Mouse (Mus musculus): ENCODE results near the gene Slc16a5. TPM values are rescaled to one million over a fixed set of nuclear protein-coding genes. Genes with fewer than 3 reads are reported as not detected.

Slc16a5 gene
- total and polyA plus RNA-seq, 2 experiments from 2014 or later, result 0.21 TPM; not detected in 1

GRCm38 (mm10) chr11:115457405-115457804 is 4.9 kb upstream of the Slc16a5 start:
- Histone ChIP-seq H3K9me3 (ENCODE audit: low read length) (no peaks in the 10 kb centered on the region), H3K4me1 (ENCODE audit: insufficient read depth, low read length) (no peaks in the 10 kb centered on the region), H3K4me2 (ENCODE audit: low read depth, low read length, poor library complexity, severe bottlenecking) (no peak overlapping the region), H3K4me3 (ENCODE audit: low read depth, low read length) (no peak overlapping the region), H3K27ac (ENCODE audit: low read depth, low read length) (no peak overlapping the region), H3K36me3 (ENCODE audit: insufficient read depth, low read length) (no peaks in the 10 kb centered on the region), H3K27me3 (ENCODE audit: insufficient read depth, low read length) (no peaks in the 10 kb centered on the region), H3K9ac (replicated peaks; ENCODE audit: low read length, poor library complexity, severe bottlenecking) (no peak overlapping the region)
- ATAC-seq (ENCODE audit: low FRiP score), result no peak
- DNase-seq (ENCODE audit: low spot score), result no peak
- WGBS, result 32% methylated on average over 6 of the region's 6 CpGs
- no peak for TF ChIP-seq CTCF (IDR thresholded peaks at IDR 0.05)

GRCm38 (mm10) chr11:115460976-115461375 is 1.3 kb upstream of the Slc16a5 start:
- no peak overlapping the region for H3K27ac ChIP-seq (ENCODE audit: low read depth, low read length)
- 16% methylated on average over 8 of the region's 8 CpGs for WGBS

GRCm38 (mm10) chr11:115461846-115462242 is 430 bp upstream of the Slc16a5 start:
- Histone ChIP-seq H3K9ac (replicated peaks; ENCODE audit: low read length, poor library complexity, severe bottlenecking) (no peak overlapping the region), H3K27me3 (ENCODE audit: insufficient read depth, low read length) (no peaks in the 10 kb centered on the region), H3K4me1 (ENCODE audit: insufficient read depth, low read length) (no peaks in the 10 kb centered on the region), H3K9me3 (ENCODE audit: low read length) (no peaks in the 10 kb centered on the region), H3K4me2 (ENCODE audit: low read depth, low read length, poor library complexity, severe bottlenecking) (no peak overlapping the region), H3K36me3 (ENCODE audit: insufficient read depth, low read length) (no peaks in the 10 kb centered on the region), H3K4me3 (ENCODE audit: low read depth, low read length) (no peak overlapping the region), H3K27ac (ENCODE audit: low read depth, low read length) (no peak overlapping the region)
- DNase-seq (ENCODE audit: low spot score) (no peak), ATAC-seq (ENCODE audit: low FRiP score) (no peak)
- TF ChIP-seq CTCF (IDR thresholded peaks at IDR 0.05), result no peak
- WGBS, result 76% methylated on average over 5 of the region's 5 CpGs

More at GRCm38 (mm10) chr11:115460976-115461375, 1.3 kb upstream of the Slc16a5 start:
- DNase-seq (ENCODE audit: low spot score) (no peak), ATAC-seq (ENCODE audit: low FRiP score) (no peak)
- Histone ChIP-seq H3K27me3 (ENCODE audit: insufficient read depth, low read length) (no peaks in the 10 kb centered on the region), H3K4me1 (ENCODE audit: insufficient read depth, low read length) (no peaks in the 10 kb centered on the region), H3K4me2 (ENCODE audit: low read depth, low read length, poor library complexity, severe bottlenecking) (no peak overlapping the region), H3K9ac (replicated peaks; ENCODE audit: low read length, poor library complexity, severe bottlenecking) (no peak overlapping the region), H3K36me3 (ENCODE audit: insufficient read depth, low read length) (no peaks in the 10 kb centered on the region), H3K4me3 (ENCODE audit: low read depth, low read length) (no peak overlapping the region), H3K9me3 (ENCODE audit: low read length) (no peaks in the 10 kb centered on the region)
- no peak for TF ChIP-seq CTCF (IDR thresholded peaks at IDR 0.05)

GRCm38 (mm10) chr11:115463397-115463796 is 1.1 kb downstream of the Slc16a5 start:
- no peak overlapping the region for H3K4me3 ChIP-seq (ENCODE audit: low read depth, low read length)
- DNase-seq (ENCODE audit: low spot score) (no peak), ATAC-seq (ENCODE audit: low FRiP score) (no peak)
- H3K4me2 ChIP-seq (ENCODE audit: low read depth, low read length, poor library complexity, severe bottlenecking), result no peak overlapping the region
- H3K27me3 ChIP-seq (ENCODE audit: insufficient read depth, low read length), result no peaks in the 10 kb centered on the region
- H3K9ac ChIP-seq (replicated peaks; ENCODE audit: low read length, poor library complexity, severe bottlenecking), result no peak overlapping the region
- 77% methylated on average over 11 of the region's 11 CpGs for WGBS
- H3K36me3 ChIP-seq (ENCODE audit: insufficient read depth, low read length), result no peaks in the 10 kb centered on the region
- no peak for TF ChIP-seq CTCF (IDR thresholded peaks at IDR 0.05)
- no peak overlapping the region for H3K27ac ChIP-seq (ENCODE audit: low read depth, low read length)
- H3K9me3 ChIP-seq (ENCODE audit: low read length), result no peaks in the 10 kb centered on the region
- no peaks in the 10 kb centered on the region for H3K4me1 ChIP-seq (ENCODE audit: insufficient read depth, low read length)

- Histone ChIP-seq H3K9me3 (ENCODE audit: low read length) (no peaks in the 10 kb centered on the region), H3K27me3 (ENCODE audit: insufficient read depth, low read length) (no peaks in the 10 kb centered on the region), H3K9ac (replicated peaks; ENCODE audit: low read length, poor library complexity, severe bottlenecking) (no peak overlapping the region), H3K4me3 (ENCODE audit: low read depth, low read length) (no peak overlapping the region), H3K36me3 (ENCODE audit: insufficient read depth, low read length) (no peaks in the 10 kb centered on the region), H3K27ac (ENCODE audit: low read depth, low read length) (no peak overlapping the region), H3K4me2 (ENCODE audit: low read depth, low read length, poor library complexity, severe bottlenecking) (no peak overlapping the region), H3K4me1 (ENCODE audit: insufficient read depth, low read length) (no peaks in the 10 kb centered on the region)
- ATAC-seq (ENCODE audit: low FRiP score) (no peak), DNase-seq (ENCODE audit: low spot score) (no peak)
- WGBS, result 90% methylated on average over 8 of the region's 8 CpGs
- no peak for TF ChIP-seq CTCF (IDR thresholded peaks at IDR 0.05)
Measured at GRCm38 (mm10) chr11:115464851-115465250, 2.6 kb downstream of the Slc16a5 start.

GRCm38 (mm10) chr11:115467217-115467618 is 4.9 kb downstream of the Slc16a5 start:
- H3K27me3 ChIP-seq (ENCODE audit: insufficient read depth, low read length), result no peaks in the 10 kb centered on the region
- WGBS, result 69% methylated on average over 4 of the region's 4 CpGs
- ATAC-seq (ENCODE audit: low FRiP score) (no peak), DNase-seq (ENCODE audit: low spot score) (no peak)
- no peaks in the 10 kb centered on the region for H3K9me3 ChIP-seq (ENCODE audit: low read length)
- no peak overlapping the region for H3K9ac ChIP-seq (replicated peaks; ENCODE audit: low read length, poor library complexity, severe bottlenecking)
- H3K4me1 ChIP-seq (ENCODE audit: insufficient read depth, low read length), result no peaks in the 10 kb centered on the region
- H3K4me2 ChIP-seq (ENCODE audit: low read depth, low read length, poor library complexity, severe bottlenecking), result no peak overlapping the region
- TF ChIP-seq CTCF (IDR thresholded peaks at IDR 0.05), result no peak
- no peak overlapping the region for H3K27ac ChIP-seq (ENCODE audit: low read depth, low read length)
- H3K4me3 ChIP-seq (ENCODE audit: low read depth, low read length), result no peak overlapping the region
- H3K36me3 ChIP-seq (ENCODE audit: insufficient read depth, low read length), result no peaks in the 10 kb centered on the region
